Mouse (Mus musculus) embryonic facial prominence, embryonic 10.5 days (tissue): ENCODE data around the gene Dnah8. TPM values are rescaled to one million over a fixed set of nuclear protein-coding genes. Genes with fewer than 3 reads are reported as not detected.

Source experiments
- DNase-seq: peaks from one replicate; pipeline ENCODE4 v3.0.0-alpha.2; 2017; ENCODE audit warnings: low spot score
- H3K27ac ChIP-seq: fragments of 300-500 bp; sonication (generic); replicated peaks from 2 replicates; pipeline ENCODE4 v1.5.1; 2016; ENCODE audit warnings: mild to moderate bottlenecking
- H3K27me3 ChIP-seq: fragments of 300-500 bp; sonication (generic); replicated peaks from 2 replicates; pipeline ENCODE4 v1.6.1; 2016; ENCODE audit warnings: low read depth, mild to moderate bottlenecking; ENCODE audit not compliant: poor library complexity, severe bottlenecking
- H3K36me3 ChIP-seq: fragments of 300-500 bp; sonication (generic); replicated peaks from 2 replicates; pipeline ENCODE4 v1.6.1; 2016; ENCODE audit warnings: mild to moderate bottlenecking, moderate library complexity
- H3K4me1 ChIP-seq: fragments of 300-500 bp; sonication (generic); 2 replicates; pipeline ENCODE4 v1.6.1; 2016
- H3K4me3 ChIP-seq: fragments of 300-500 bp; sonication (generic); 2 replicates; pipeline ENCODE4 v1.5.1; 2016; ENCODE audit warnings: mild to moderate bottlenecking, moderate library complexity
- H3K9me3 ChIP-seq: fragments of 300-500 bp; sonication (generic); 2 replicates; pipeline ENCODE4 v1.6.1; 2016; ENCODE audit warnings: mild to moderate bottlenecking
- WGBS: fragments of 180-500 bp; shearing (Covaris S2); methylation state at CpG from one replicate; pipeline ENCODE4 v1.1.7; 2016; 5-methylcytosine and 5-hydroxymethylcytosine counted together
- polyA plus RNA-seq: library from polyadenylated mRNA; unstranded; fragments of >200 nt; fragmentation: Nextera tagmentation; extraction: Ambion mirVana; gene quantifications from 2 replicates; pipeline ENCODE4 v1.2.1, GENCODE M21; 2016

Gene Dnah8
- polyA plus RNA-seq, 1 experiment from 2014 or later, result 0.88 TPM

DNA sequence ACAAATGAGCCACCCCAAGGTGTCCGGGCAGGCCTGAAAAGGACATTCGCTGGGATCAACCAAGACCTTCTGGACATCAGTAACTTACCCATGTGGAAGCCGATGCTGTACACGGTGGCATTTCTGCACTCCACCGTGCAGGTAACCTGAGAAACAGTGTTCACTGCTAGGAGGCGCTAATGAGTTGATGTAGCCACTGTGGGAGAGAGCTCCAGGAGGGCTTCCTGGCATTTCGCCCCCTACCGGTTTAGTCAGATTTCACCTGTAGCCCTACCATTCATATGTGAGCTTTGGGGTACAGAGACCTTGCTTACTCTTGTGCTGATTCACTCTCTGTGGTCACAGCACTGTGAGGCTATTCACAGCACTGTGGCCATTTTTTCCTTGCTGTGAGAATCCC, 195.0 kb downstream of the Dnah8 start:
- WGBS, result 93% methylated on average over 8 of the region's 8 CpGs
- Histone ChIP-seq H3K27me3 (no peaks in the 10 kb centered on the region), H3K9me3 (no peaks in the 10 kb centered on the region), H3K4me1 (peaks cover 3% of the 10 kb centered on the region; the same call in 1 of the 2 replicates), H3K36me3 (no peaks in the 10 kb centered on the region), H3K27ac (no peak overlapping the region), H3K4me3 (no peak overlapping the region)
- DNase-seq, result no peak

GRCm38 (mm10) chr17:30821115-30821514, 197.0 kb downstream of the Dnah8 start:
- Histone ChIP-seq H3K27ac (no peak overlapping the region), H3K9me3 (no peaks in the 10 kb centered on the region), H3K4me3 (no peak overlapping the region), H3K4me1 (peaks cover 3% of the 10 kb centered on the region; the same call in 1 of the 2 replicates), H3K27me3 (no peaks in the 10 kb centered on the region), H3K36me3 (no peaks in the 10 kb centered on the region)
- WGBS, result 76% methylated on average over 6 of the region's 6 CpGs
- DNase-seq, result no peak

- Histone ChIP-seq H3K27ac (no peak overlapping the region), H3K4me1 (peaks cover 3% of the 10 kb centered on the region; the same call in 1 of the 2 replicates)
These were observed 200.3 kb downstream of the Dnah8 start for GRCm38 (mm10) chr17:30824473-30824872.

DNA sequence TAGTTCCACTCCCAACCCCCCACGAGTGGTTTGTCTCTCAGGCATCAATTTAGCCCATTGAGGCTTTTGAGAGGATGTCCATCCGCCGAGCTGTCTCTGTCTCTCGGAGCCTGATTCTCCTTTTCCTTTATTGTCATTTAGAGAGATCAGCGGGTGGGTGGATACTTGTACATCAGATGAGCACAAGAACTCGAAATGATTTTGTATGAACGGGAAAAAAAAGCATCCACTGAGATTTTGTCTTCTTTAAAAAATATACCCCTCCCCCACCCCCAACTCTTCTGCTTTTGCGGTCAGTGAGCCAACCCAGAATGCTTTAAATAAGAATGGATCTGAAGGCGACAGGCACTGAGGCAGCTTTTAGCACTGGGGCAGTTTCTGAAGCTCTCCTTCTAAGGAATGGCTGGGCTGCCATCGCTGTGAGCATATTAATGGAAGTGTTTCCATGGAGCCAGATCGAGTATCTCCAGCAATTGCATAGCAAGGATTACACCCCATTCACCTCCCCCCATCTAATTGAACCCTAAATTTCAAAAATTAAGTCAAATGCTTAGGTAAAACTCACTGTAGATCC, 201.7 kb downstream of the Dnah8 start:
- no peak for DNase-seq
- Histone ChIP-seq H3K4me3 (no peak overlapping the region), H3K27me3 (no peaks in the 10 kb centered on the region), H3K9me3 (no peaks in the 10 kb centered on the region), H3K27ac (no peak overlapping the region), H3K36me3 (no peaks in the 10 kb centered on the region), H3K4me1 (peaks cover 3% of the 10 kb centered on the region; the same call in 1 of the 2 replicates)
- 46% methylated on average over 11 of the region's 11 CpGs for WGBS

More at GRCm38 (mm10) chr17:30824473-30824872, 200.3 kb downstream of the Dnah8 start:
- WGBS, result 93% methylated on average over 7 of the region's 7 CpGs
- H3K36me3 ChIP-seq, result no peaks in the 10 kb centered on the region
- H3K27me3 ChIP-seq, result no peaks in the 10 kb centered on the region
- H3K9me3 ChIP-seq, result no peaks in the 10 kb centered on the region
- no peak for DNase-seq
- H3K4me3 ChIP-seq, result no peak overlapping the region

DNA sequence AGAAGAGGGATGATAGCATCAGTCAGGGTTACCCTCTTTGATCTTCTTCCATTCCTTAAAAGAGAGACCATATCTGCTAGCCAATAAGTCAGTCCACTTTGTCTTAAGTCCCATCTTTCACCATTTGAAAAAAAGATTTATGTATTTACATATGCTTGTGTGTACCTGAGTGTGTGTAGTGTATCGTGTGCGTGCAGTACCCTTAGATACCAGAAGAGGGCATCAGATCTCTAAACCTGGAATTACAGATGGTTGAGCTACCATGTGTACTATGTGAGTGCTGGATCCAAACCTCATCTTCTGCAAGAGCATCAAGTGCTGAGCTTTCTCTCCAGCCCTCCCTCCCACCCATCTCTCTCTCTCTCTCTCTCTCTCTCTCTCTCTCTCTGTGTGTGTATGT, 207.0 kb downstream of the Dnah8 start:
- Histone ChIP-seq H3K36me3 (no peaks in the 10 kb centered on the region), H3K27me3 (no peaks in the 10 kb centered on the region), H3K4me3 (no peak overlapping the region), H3K9me3 (no peaks in the 10 kb centered on the region), H3K4me1 (no peaks in the 10 kb centered on the region), H3K27ac (no peak overlapping the region)
- DNase-seq, result no peak
- WGBS, result 100% methylated on average over 2 of the region's 2 CpGs

DNA sequence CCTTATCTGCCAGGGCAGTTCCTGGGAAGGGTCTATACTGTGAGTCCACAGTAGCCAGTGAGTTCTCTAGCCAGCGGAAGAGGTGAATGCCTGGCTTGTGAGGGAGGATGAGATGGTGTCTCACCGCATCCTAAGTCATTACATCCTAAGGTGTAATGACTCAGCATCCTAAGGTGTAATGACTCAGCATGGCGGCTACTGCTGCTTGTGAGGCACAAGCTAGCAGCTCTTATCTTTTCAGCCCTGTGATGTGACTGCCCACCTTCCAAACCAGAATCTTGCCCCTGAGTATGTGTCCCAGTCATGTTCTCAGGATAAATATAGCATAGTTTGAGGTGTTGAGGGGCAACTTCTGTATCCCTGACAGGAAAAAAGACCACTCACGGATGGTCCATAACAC, 211.3 kb downstream of the Dnah8 start:
- H3K4me1 ChIP-seq, result no peaks in the 10 kb centered on the region
- DNase-seq, result no peak
- WGBS, result 90% methylated on average over 4 of the region's 4 CpGs

DNA sequence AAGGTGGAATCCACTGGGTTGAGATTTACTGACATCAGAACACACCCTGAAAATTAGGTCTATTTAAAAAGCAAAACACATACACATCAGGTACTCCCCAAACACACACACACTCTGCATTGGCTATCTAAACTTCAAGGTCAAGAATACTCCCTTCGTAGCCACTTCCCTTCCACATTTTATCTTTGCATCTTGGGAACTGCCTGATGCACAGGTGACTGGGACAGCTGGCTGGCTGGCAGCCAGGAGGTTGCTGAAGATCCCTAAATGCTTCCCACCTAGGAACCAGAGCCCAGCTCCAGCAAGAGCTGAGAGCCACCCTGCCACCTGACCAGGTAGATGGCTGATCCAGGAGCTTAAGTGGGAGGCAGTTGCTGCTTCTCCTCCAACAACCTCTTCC, 212.9 kb downstream of the Dnah8 start:
- Histone ChIP-seq H3K9me3 (no peaks in the 10 kb centered on the region), H3K27me3 (no peaks in the 10 kb centered on the region), H3K36me3 (no peaks in the 10 kb centered on the region), H3K4me1 (0 out of 2 replicates have a peak, but pooled peaks cover 2% of the 10 kb centered on the region), H3K4me3 (no peak overlapping the region), H3K27ac (no peak overlapping the region)
- DNase-seq, result no peak
- 76% methylated on average over 1 of the region's 1 CpGs for WGBS

More for the DNA sequence above, 211.3 kb downstream of the Dnah8 start:
- H3K36me3 ChIP-seq, result no peaks in the 10 kb centered on the region
- no peak overlapping the region for H3K4me3 ChIP-seq
- no peak overlapping the region for H3K27ac ChIP-seq
- no peaks in the 10 kb centered on the region for H3K9me3 ChIP-seq
- no peaks in the 10 kb centered on the region for H3K27me3 ChIP-seq

DNA sequence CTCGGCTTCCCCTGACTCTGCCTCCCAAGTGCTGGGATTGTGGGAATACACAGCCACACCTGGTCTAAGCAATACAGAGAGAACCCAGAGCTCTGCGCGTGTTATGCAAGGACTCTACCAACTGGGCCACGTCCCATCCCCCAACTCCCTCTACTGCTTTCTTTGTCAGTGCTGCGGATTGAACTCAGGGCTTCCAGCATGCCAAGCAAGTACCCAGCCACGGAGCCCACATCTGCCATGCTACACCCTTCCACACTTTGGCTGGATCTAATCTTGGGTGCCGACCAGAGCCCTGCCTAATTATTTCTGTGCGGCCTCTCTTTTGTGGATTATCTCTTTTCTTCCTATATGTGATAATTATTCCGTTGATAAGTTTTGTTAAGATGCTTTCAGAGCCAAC, 215.9 kb downstream of the Dnah8 start:
- H3K9me3 ChIP-seq, result no peaks in the 10 kb centered on the region
- H3K27me3 ChIP-seq, result no peaks in the 10 kb centered on the region
- no peak overlapping the region for H3K4me3 ChIP-seq
- no peak for DNase-seq
- no peaks in the 10 kb centered on the region for H3K36me3 ChIP-seq
- WGBS, result 78% methylated on average over 9 of the region's 9 CpGs
- H3K27ac ChIP-seq, result no peak overlapping the region
- 0 out of 2 replicates have a peak, but pooled peaks cover 3% of the 10 kb centered on the region for H3K4me1 ChIP-seq

DNA sequence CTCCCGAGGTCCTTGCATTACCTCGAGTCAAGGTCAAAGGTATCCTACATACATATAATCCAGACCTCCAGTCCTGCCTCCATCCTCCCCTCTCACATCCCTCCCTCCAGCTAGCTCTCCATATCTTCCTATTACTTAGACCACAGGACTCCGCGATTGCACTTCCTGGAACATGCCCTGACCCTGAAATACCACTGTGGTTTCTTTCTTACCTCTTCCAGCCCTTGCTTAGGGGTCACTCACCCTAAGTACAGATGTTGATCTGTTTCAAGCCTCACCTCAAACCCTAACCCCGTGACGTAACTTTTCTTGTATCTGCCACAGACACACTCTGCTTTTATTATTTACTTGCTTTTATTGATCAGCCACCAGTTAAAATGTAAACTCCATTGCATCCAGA, 218.2 kb downstream of the Dnah8 start:
- DNase-seq, result no peak
- no peaks in the 10 kb centered on the region for H3K36me3 ChIP-seq
- H3K27me3 ChIP-seq, result no peaks in the 10 kb centered on the region
- 66% methylated on average over 6 of the region's 6 CpGs for WGBS
- H3K9me3 ChIP-seq, result no peaks in the 10 kb centered on the region
- H3K27ac ChIP-seq, result no peak overlapping the region
- 0 out of 2 replicates have a peak, but pooled peaks cover 3% of the 10 kb centered on the region for H3K4me1 ChIP-seq
- H3K4me3 ChIP-seq, result no peak overlapping the region

GRCm38 (mm10) chr17:30844321-30844791, 220.2 kb downstream of the Dnah8 start:
- Histone ChIP-seq H3K9me3 (no peaks in the 10 kb centered on the region), H3K36me3 (no peaks in the 10 kb centered on the region), H3K4me1 (0 out of 2 replicates have a peak, but pooled peaks cover 3% of the 10 kb centered on the region), H3K4me3 (no peak overlapping the region), H3K27ac (no peak overlapping the region), H3K27me3 (no peaks in the 10 kb centered on the region)
- WGBS, result 59% methylated on average over 9 of the region's 9 CpGs
- DNase-seq, result no peak

GRCm38 (mm10) chr17:30847498-30847897, 223.3 kb downstream of the Dnah8 start:
- Histone ChIP-seq H3K27me3 (no peaks in the 10 kb centered on the region), H3K9me3 (no peaks in the 10 kb centered on the region), H3K36me3 (no peaks in the 10 kb centered on the region), H3K27ac (no peak overlapping the region), H3K4me1 (no peaks in the 10 kb centered on the region), H3K4me3 (no peak overlapping the region)
- DNase-seq, result no peak
- WGBS, result 86% methylated on average over 7 of the region's 7 CpGs

DNA sequence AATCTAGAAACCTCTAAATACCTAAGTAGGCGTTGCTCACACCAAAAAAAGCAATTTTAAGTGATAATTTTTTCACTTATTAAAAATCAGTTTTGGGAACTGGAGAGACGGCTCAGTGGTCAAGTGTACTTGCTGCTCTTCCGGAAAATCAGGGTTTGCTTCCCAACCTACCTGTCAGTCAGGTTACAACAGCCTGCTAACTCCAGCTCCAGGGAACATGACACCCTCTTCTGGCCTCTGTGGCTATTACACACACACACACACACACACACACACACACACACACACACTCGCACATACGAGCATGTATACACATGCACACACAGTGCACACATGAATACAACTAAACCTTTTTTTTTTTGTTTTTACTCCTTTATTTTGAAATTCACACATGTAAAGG, 223.9 kb downstream of the Dnah8 start:
- no peaks in the 10 kb centered on the region for H3K36me3 ChIP-seq
- 91% methylated on average over 5 of the region's 5 CpGs for WGBS
- no peaks in the 10 kb centered on the region for H3K9me3 ChIP-seq
- no peaks in the 10 kb centered on the region for H3K27me3 ChIP-seq
- DNase-seq, result no peak
- no peak overlapping the region for H3K27ac ChIP-seq
- no peak overlapping the region for H3K4me3 ChIP-seq
- no peaks in the 10 kb centered on the region for H3K4me1 ChIP-seq

- H3K36me3 ChIP-seq, result no peaks in the 10 kb centered on the region
- H3K27ac ChIP-seq, result no peak overlapping the region
- 0 out of 2 replicates have a peak, but pooled peaks cover 2% of the 10 kb centered on the region for H3K4me1 ChIP-seq
- 91% methylated on average over 6 of the region's 6 CpGs for WGBS
- no peak overlapping the region for H3K4me3 ChIP-seq
- no peak for DNase-seq
- no peaks in the 10 kb centered on the region for H3K9me3 ChIP-seq
- H3K27me3 ChIP-seq, result no peaks in the 10 kb centered on the region
These were observed 224.7 kb downstream of the Dnah8 start for GRCm38 (mm10) chr17:30848804-30849203.
